Mouse (Mus musculus) limb, embryonic 13.5 days (tissue): ENCODE measurements around the gene Scube1. TPM values are rescaled to one million over a fixed set of nuclear protein-coding genes. Genes with fewer than 3 reads are reported as not detected.

Experiments used
- ATAC-seq: fragments of 200-750 bp; cut with Nextera tagmentation; 2 replicates; pipeline ENCODE4 v1.8.0; 2017; ENCODE audit warnings: low read depth, moderate number of reproducible peaks, moderate TSS enrichment; ENCODE audit not compliant: low FRiP score
- H3K27ac ChIP-seq: fragments of 300-500 bp; sonication (generic); 2 replicates; pipeline ENCODE4 v1.5.1; 2015; ENCODE audit warnings: inconsistent platforms, mild to moderate bottlenecking, moderate library complexity
- H3K27me3 ChIP-seq: fragments of 300-500 bp; sonication (generic); 2 replicates; pipeline ENCODE4 v1.6.1; 2015; ENCODE audit warnings: mild to moderate bottlenecking, inconsistent platforms
- H3K36me3 ChIP-seq: fragments of 300-500 bp; sonication (generic); 2 replicates; pipeline ENCODE4 v1.6.1; 2015; ENCODE audit warnings: inconsistent platforms, mild to moderate bottlenecking, moderate library complexity
- H3K4me1 ChIP-seq: fragments of 300-500 bp; sonication (generic); 2 replicates; pipeline ENCODE4 v1.6.1; 2015; ENCODE audit warnings: inconsistent platforms
- H3K4me2 ChIP-seq: fragments of 300-500 bp; sonication (generic); replicated peaks from 2 replicates; pipeline ENCODE4 v1.6.1; 2015; ENCODE audit warnings: inconsistent platforms, mild to moderate bottlenecking, moderate library complexity
- H3K4me3 ChIP-seq: fragments of 300-500 bp; sonication (generic); 2 replicates; pipeline ENCODE4 v1.5.1; 2015; ENCODE audit warnings: moderate library complexity, mild to moderate bottlenecking, inconsistent platforms
- H3K9ac ChIP-seq: fragments of 300-500 bp; sonication (generic); 2 replicates; pipeline ENCODE4 v1.6.1; 2015; ENCODE audit warnings: mild to moderate bottlenecking, inconsistent platforms
- H3K9me3 ChIP-seq: fragments of 300-500 bp; sonication (generic); 2 replicates; pipeline ENCODE4 v1.6.1; 2016; ENCODE audit warnings: inconsistent platforms
- WGBS: fragments of 180-500 bp; shearing (Covaris S2); methylation state at CpG from one replicate; pipeline ENCODE4 v1.1.7; 2015; 5-methylcytosine and 5-hydroxymethylcytosine counted together
- polyA plus RNA-seq: library from polyadenylated mRNA; unstranded; fragments of >200 nt; fragmentation: Nextera tagmentation; extraction: Ambion mirVana; gene quantifications from 2 replicates; pipeline ENCODE4 v1.2.1, GENCODE M21; 2015

Scube1 gene
- polyA plus RNA-seq = 18.5 and 22.0 TPM in 2 replicates

DNA sequence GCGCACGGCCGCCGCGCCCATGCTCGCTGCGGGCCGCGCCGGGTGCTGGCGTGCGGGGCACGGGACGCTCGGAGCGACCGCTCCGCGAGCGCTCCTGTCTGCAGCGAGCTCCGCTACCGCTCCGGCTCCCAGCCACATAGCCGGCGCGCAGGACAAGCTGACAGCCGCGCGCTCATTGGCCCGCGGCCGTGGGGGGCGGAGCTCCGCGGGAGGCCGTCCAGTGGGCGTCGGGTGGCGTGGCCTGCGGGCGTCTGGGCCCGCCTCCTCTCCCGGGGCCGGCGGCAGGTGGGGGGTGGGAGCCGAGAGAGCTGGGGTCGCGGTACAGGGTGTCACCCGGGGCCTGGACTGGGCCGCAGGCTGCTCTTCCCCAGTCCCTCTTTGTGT lies at the start of gene Scube1:
Gene Scube1 (minus strand): TSS at position 136 of the 384 bp plus-strand sequence.
- WGBS = 0% methylated on average over 47 of the region's 51 CpGs
- H3K4me1 ChIP-seq = peaks cover 34% of the 10 kb centered on the region
- H3K9ac ChIP-seq = peak within 1 kb of the TSS; percentile 76
- peak within 1 kb of the TSS; percentile 68 for H3K4me3 ChIP-seq
- peak; percentile 96 for ATAC-seq
- no peaks in the 10 kb centered on the region for H3K9me3 ChIP-seq
- no peak within 1 kb of the TSS for H3K27ac ChIP-seq
- no peaks in the 10 kb centered on the region; the same call in 1 of the 2 replicates for H3K36me3 ChIP-seq
- H3K27me3 ChIP-seq = peaks cover 83% of the 10 kb centered on the region
- peak within 1 kb of the TSS; percentile 96 for H3K4me2 ChIP-seq

- Histone ChIP-seq H3K4me1 (no peaks in the 10 kb centered on the region), H3K27ac (no peak overlapping the region), H3K9me3 (no peaks in the 10 kb centered on the region), H3K4me3 (no peak overlapping the region), H3K9ac (no peak overlapping the region), H3K4me2 (no peak overlapping the region), H3K36me3 (no peaks in the 10 kb centered on the region), H3K27me3 (peaks cover 28% of the 10 kb centered on the region)
- WGBS = 81% methylated on average over 4 of the region's 4 CpGs
- ATAC-seq = no peak
These were observed 48.1 kb upstream of the Scube1 start for GRCm38 (mm10) chr15:83772953-83773352.

DNA sequence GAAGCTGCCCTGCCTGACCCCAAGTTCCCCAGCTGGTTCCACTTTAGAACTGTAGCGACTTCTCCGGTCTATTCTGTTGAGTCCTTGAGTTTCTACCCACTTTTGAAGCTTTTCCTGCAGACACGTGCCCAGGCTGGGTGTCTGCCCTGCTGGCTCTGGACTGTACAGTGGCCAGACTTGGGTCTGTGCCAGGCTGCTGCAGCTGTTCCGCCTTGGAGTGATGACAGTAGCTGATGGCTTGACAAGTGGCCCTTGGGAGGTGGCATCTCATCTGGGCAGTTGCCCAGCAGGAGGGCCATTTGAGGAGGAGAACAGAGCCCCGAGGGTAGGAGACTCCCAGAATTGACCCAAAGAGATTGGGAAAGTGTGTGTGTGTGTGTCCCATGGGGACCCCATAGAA lies 47.6 kb upstream of the Scube1 start:
- 56% methylated on average over 5 of the region's 5 CpGs for WGBS
- H3K4me2 ChIP-seq = no peak overlapping the region
- H3K27ac ChIP-seq = no peak overlapping the region
- no peak for ATAC-seq
- no peak overlapping the region for H3K9ac ChIP-seq
- no peaks in the 10 kb centered on the region for H3K36me3 ChIP-seq
- no peaks in the 10 kb centered on the region for H3K9me3 ChIP-seq
- no peak overlapping the region for H3K4me3 ChIP-seq
- no peaks in the 10 kb centered on the region for H3K4me1 ChIP-seq
- peaks cover 23% of the 10 kb centered on the region for H3K27me3 ChIP-seq

- 74% methylated on average over 8 of the region's 8 CpGs for WGBS
- Histone ChIP-seq H3K36me3 (no peaks in the 10 kb centered on the region), H3K4me2 (no peak overlapping the region), H3K9ac (no peak overlapping the region), H3K27me3 (peaks cover 15% of the 10 kb centered on the region), H3K27ac (no peak overlapping the region), H3K4me3 (no peak overlapping the region), H3K4me1 (no peaks in the 10 kb centered on the region), H3K9me3 (no peaks in the 10 kb centered on the region)
- ATAC-seq = no peak
These were observed 46.7 kb upstream of the Scube1 start for GRCm38 (mm10) chr15:83771346-83772053.

GRCm38 (mm10) chr15:83765388-83766029 lies 40.7 kb upstream of the Scube1 start:
- Histone ChIP-seq H3K4me1 (peaks cover 8% of the 10 kb centered on the region), H3K9me3 (no peaks in the 10 kb centered on the region), H3K9ac (no peak overlapping the region), H3K27ac (no peak overlapping the region), H3K4me3 (no peak overlapping the region), H3K27me3 (peaks cover 2% of the 10 kb centered on the region; the same call in 1 of the 2 replicates), H3K4me2 (no peak overlapping the region), H3K36me3 (no peaks in the 10 kb centered on the region)
- no peak for ATAC-seq
- WGBS = 27% methylated on average over 6 of the region's 6 CpGs

GRCm38 (mm10) chr15:83761512-83761911 lies 36.7 kb upstream of the Scube1 start:
- Histone ChIP-seq H3K9me3 (no peaks in the 10 kb centered on the region), H3K4me2 (no peak overlapping the region), H3K9ac (no peak overlapping the region), H3K4me3 (no peak overlapping the region), H3K27me3 (peaks cover 13% of the 10 kb centered on the region), H3K4me1 (peaks cover 8% of the 10 kb centered on the region), H3K27ac (no peak overlapping the region), H3K36me3 (no peaks in the 10 kb centered on the region)
- WGBS = 87% methylated on average over 13 of the region's 13 CpGs
- ATAC-seq = no peak

- ATAC-seq = no peak
- H3K4me3 ChIP-seq = no peak overlapping the region
- H3K27me3 ChIP-seq = peaks cover 18% of the 10 kb centered on the region
- H3K4me1 ChIP-seq = peaks cover 5% of the 10 kb centered on the region
- H3K36me3 ChIP-seq = no peaks in the 10 kb centered on the region
- 6% methylated on average over 10 of the region's 10 CpGs for WGBS
- no peak overlapping the region for H3K4me2 ChIP-seq
- H3K9ac ChIP-seq = no peak overlapping the region
- H3K27ac ChIP-seq = no peak overlapping the region
- no peaks in the 10 kb centered on the region for H3K9me3 ChIP-seq
These were observed 35.9 kb upstream of the Scube1 start for GRCm38 (mm10) chr15:83760683-83761082.

DNA sequence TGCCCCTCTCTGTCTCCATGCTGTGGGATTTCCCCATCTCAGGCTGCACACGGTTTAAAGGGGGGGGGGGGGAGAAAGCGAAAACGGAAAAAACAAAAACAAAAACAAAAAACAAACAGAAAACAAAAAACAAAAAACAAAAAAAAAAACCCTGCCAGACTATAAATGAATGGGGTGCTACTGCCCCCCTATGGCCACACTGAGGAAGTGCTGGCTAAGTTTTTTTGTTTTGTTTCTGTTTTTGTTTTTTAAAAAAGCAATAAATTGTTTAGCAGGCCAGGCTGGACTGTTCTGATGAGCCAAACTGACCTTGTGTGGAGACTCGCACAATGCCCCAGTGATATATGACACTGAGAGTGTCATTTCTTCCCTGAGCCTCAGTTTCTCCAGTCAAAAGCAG lies 34.1 kb upstream of the Scube1 start:
- Histone ChIP-seq H3K9ac (no peak overlapping the region), H3K4me1 (no peaks in the 10 kb centered on the region), H3K27me3 (peaks cover 18% of the 10 kb centered on the region), H3K27ac (no peak overlapping the region), H3K36me3 (no peaks in the 10 kb centered on the region), H3K9me3 (no peaks in the 10 kb centered on the region), H3K4me3 (no peak overlapping the region), H3K4me2 (no peak overlapping the region)
- no peak for ATAC-seq
- WGBS = 9% methylated on average over 4 of the region's 4 CpGs

DNA sequence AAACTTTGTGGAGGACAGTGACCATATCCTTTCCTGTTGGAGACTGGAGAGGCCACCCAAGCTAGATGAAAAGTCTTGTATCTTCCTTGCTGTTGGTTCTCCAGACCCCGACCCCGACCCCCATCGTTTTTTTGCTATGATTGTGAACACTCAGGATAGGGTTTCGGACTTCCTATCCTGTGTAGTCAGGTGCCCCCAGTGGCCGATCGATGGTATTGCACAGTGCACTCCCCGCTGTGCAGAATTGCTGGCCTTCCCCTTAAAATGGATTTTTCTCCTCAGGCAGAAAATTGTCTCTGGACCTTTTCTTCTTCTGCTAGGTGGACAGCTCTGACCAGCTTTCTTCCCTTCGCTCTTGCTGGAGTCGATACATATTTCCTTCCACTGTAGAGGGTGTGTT lies 31.9 kb upstream of the Scube1 start:
- no peak overlapping the region for H3K27ac ChIP-seq
- H3K27me3 ChIP-seq = peaks cover 17% of the 10 kb centered on the region
- H3K9ac ChIP-seq = no peak overlapping the region
- H3K4me2 ChIP-seq = no peak overlapping the region
- no peaks in the 10 kb centered on the region for H3K4me1 ChIP-seq
- ATAC-seq = no peak
- WGBS = 25% methylated on average over 9 of the region's 9 CpGs
- H3K4me3 ChIP-seq = no peak overlapping the region
- no peaks in the 10 kb centered on the region for H3K9me3 ChIP-seq
- H3K36me3 ChIP-seq = no peaks in the 10 kb centered on the region

- H3K27ac ChIP-seq = no peak overlapping the region
- no peak overlapping the region for H3K9ac ChIP-seq
- 67% methylated on average over 9 of the region's 9 CpGs for WGBS
These were observed 24.6 kb upstream of the Scube1 start for GRCm38 (mm10) chr15:83749436-83749835.

DNA sequence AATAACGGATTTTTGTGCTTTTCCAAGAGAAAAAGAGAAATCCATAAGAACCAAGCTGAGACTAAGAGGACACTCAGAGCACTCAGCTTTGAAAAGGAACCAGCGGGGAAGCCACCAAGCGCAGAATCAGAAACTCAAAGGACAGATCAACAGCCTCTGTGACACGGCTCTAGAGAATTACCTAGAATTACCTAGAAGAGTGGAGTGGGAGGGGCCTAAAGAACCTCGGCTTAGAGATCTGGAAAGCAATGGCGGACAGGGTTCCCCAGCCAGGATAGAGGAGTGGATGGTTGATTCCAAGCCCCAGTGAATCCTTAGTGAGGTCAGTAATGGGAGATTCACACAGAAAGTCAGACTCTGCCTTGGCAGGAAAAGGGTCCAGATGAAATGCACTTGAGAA lies 24.2 kb upstream of the Scube1 start:
- H3K36me3 ChIP-seq = no peaks in the 10 kb centered on the region
- H3K4me1 ChIP-seq = peaks cover 12% of the 10 kb centered on the region
- ATAC-seq = no peak
- H3K27me3 ChIP-seq = no peaks in the 10 kb centered on the region
- WGBS = 79% methylated on average over 6 of the region's 6 CpGs
- H3K4me2 ChIP-seq = no peak overlapping the region
- no peak overlapping the region for H3K4me3 ChIP-seq
- H3K9me3 ChIP-seq = no peaks in the 10 kb centered on the region
- H3K27ac ChIP-seq = no peak overlapping the region
- H3K9ac ChIP-seq = no peak overlapping the region

More at GRCm38 (mm10) chr15:83749436-83749835, 24.6 kb upstream of the Scube1 start:
- Histone ChIP-seq H3K9me3 (no peaks in the 10 kb centered on the region), H3K4me1 (peaks cover 12% of the 10 kb centered on the region), H3K4me3 (no peak overlapping the region), H3K27me3 (no peaks in the 10 kb centered on the region), H3K4me2 (no peak overlapping the region), H3K36me3 (no peaks in the 10 kb centered on the region)
- no peak for ATAC-seq

DNA sequence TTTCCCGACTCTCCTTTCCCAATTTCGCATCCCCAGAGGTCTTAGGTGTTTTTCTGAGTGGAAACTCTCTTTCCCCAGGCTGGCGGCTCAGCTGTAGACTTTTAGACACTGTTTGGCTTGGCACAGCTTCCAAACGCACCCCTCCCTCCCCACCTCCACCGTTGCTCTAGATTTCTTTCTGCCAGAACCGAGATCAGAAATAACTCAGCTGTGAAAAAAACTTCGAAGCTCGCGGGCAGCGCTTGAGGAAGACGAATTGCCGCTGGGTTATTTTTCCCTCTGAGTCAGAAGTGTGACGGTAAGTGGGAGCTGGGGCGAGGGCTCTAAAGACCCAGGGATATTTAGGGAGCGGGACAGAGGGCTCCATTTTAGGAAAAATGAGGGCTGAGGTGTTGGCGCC lies 21.5 kb upstream of the Scube1 start:
- no peak for ATAC-seq
- peak overlapping the region; percentile 22; the same call in 1 of the 2 replicates for H3K27ac ChIP-seq
- H3K9ac ChIP-seq = no peak overlapping the region
- peak overlapping the region; percentile 3; the same call in 1 of the 2 replicates for H3K4me2 ChIP-seq
- no peak overlapping the region for H3K4me3 ChIP-seq
- no peaks in the 10 kb centered on the region for H3K36me3 ChIP-seq
- 0 out of 2 replicates have a peak, but pooled peaks cover 11% of the 10 kb centered on the region for H3K27me3 ChIP-seq
- H3K4me1 ChIP-seq = peaks cover 32% of the 10 kb centered on the region
- no peaks in the 10 kb centered on the region for H3K9me3 ChIP-seq
- 47% methylated on average over 16 of the region's 16 CpGs for WGBS
